Mouse (Mus musculus) ovary, adult 18-20 months (tissue): ENCODE measurements around the gene Gm29427.
"Not testable (repeated sequence)": the region's sequence is repeated elsewhere in the genome, so short reads cannot be mapped to it uniquely, and the experiment has no call there.

Source experiments
- DNase-seq: peaks from one replicate; pipeline ENCODE4 v3.0.0; 2022; ENCODE audit warnings: low spot score, mixed read lengths

Gene Gm29427

DNA sequence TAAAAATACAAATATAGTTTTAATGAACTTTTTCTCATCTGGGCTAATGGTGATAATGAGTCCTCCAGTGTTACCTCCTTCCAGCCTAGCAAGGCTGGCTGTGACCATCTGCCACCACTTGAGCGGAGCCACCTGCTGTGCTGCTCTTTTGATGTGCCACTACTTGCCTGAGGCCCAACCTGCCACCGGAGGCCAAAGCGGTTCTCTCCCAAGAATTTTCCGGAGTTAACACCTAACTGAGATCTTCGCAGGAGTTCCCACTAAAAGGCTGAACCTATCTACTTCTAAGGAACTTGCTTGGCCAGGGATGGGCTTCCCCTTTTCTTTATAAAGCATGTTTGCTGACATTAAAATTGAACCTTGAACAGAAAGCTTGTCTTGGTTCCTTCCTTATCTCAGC lies 56.0 kb downstream of the Gm29427 start:
- not testable (repeated sequence) for DNase-seq

DNA sequence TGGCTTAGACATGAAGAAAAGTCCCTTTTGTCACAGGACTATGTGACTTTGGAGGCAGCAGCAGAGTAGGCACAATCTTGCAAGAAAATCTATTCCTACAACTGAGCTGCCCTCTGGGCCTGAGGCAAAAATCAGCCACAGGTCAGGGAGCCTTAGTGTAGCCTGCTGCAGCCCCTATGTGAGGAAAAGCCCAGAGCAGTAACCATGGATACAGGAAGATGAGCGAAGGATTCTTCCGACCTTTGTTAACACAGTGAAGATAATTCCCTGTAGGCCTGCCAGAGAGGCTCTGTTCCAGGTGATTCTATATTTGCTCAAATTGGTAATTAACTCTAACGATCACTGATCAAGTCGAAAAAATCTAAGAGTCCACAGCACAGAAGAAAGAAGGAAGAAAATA lies 71.5 kb downstream of the Gm29427 start:
- DNase-seq: no peak

DNA sequence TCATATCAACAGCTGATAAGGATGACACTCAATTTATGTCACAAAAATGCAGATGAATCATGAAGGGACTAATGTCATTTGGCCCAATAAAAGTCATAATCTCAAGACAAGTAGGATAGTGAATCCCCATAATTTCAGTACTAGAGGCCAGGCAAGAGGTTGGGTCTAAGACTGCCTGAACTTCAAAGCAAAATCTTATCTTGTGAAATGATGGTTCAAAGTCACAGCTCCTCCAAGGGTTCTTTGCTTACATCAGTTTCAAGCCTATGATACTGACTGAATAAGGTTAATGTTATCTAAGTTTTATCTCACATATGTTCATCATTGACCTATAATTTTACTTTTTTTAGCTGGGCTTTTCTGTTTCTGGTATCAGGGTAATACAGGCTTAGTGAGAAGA lies 74.6 kb downstream of the Gm29427 start:
- DNase-seq: no peak

DNA sequence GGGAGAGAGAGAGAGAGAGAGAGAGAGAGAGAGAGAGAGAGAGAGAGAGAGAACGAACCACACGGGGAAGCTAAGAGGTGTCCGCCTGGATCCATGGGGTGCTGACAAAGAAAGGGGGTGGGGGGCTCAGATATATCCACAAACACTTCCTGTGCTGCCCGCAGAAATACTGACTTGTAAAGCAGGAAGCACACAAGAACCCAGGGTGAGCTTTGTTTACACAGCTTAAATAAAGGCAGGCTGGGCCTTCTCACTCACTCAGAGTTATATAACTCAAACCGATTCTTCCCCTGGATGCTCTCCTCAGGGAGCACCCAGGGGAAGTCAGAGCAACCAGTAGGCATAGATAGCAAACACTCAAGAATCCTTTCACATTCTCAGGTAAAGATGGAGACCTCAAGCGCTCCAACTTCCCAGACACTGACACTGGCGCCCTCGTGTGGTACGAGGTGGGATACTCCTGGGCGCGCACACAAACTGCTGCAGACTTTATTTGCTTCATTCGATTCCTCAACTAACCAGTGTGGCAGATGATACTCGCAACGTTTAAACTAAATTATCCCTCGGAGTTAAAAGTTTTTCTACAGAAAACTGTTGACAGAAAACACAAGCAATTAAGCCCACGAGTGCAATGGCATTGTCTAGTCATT lies 81.7 kb downstream of the Gm29427 start:
- DNase-seq: no peak

DNA sequence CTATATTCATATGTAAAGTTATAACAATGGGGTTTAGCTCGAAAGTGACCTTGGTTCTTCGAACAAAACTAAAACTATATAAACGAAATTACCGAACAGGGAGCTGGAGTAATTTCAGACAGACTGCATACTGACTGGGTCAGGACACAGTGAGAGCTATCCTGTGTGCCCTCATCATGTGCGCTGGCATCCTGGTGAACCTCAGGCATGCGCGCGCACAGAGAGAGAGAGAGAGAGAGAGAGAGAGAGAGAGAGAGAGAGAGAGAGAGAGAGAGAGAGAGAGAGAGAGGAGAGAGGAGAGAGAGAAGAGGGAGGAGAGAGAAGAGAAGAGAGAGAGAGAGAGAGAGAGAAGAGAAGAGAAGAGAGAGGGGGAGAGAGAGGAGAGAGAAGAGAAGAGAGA lies 82.3 kb downstream of the Gm29427 start:
- DNase-seq: no peak

DNA sequence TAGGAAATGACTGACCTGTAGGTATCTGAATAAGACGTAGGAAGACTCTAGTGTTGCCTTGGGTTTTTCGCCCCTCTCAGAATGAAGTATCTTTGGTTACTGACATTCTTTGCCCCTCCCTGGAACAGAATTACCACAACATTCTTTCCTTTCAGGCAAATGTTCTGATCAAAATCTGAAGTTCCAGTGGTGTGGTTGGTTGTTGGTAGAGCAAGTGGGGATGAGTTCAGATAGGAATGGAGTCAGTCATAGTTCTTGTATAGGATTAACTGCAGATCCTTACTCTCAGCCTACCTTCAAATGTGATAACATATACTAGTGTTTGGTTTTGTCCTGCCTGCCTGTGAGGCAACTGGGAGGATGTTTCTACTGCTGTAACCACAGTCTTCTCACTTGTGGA lies 86.1 kb downstream of the Gm29427 start, which contains the start of gene Zp3r:
TSS of gene Zp3r (minus strand) at position 101 of the 400 bp plus-strand sequence.
- no peak for DNase-seq
